Mouse (Mus musculus) intestine, postnatal 0 days (tissue): ENCODE data around the gene Kyat3. TPM values are rescaled to one million over a fixed set of nuclear protein-coding genes. Genes with fewer than 3 reads are reported as not detected.
A peak's percentile ranks its signal among the peaks of the same experiment; 100 is the strongest.

Source experiments
- ATAC-seq: fragments of 200-750 bp; cut with Nextera tagmentation; 2 replicates; pipeline ENCODE4 v1.8.0; 2017; ENCODE audit warnings: mild to moderate bottlenecking, moderate TSS enrichment, moderate library complexity
- H3K27ac ChIP-seq: fragments of 300-500 bp; sonication (generic); 2 replicates; pipeline ENCODE4 v1.5.1; 2014; ENCODE audit warnings: mild to moderate bottlenecking, low read depth, low read length, moderate library complexity
- H3K27me3 ChIP-seq: fragments of 300-500 bp; sonication (generic); replicated peaks from 2 replicates; pipeline ENCODE4 v1.6.1; 2014; ENCODE audit warnings: low read length, mixed read lengths; ENCODE audit not compliant: control insufficient read depth, insufficient read depth
- H3K36me3 ChIP-seq: fragments of 300-500 bp; sonication (generic); 2 replicates; pipeline ENCODE4 v1.6.1; 2014; ENCODE audit warnings: mild to moderate bottlenecking, moderate library complexity; ENCODE audit not compliant: control insufficient read depth, insufficient read depth
- H3K4me1 ChIP-seq: fragments of 300-500 bp; sonication (generic); replicated peaks from 2 replicates; pipeline ENCODE4 v1.6.1; 2014; ENCODE audit warnings: antibody characterized with exemption, low read length, mixed read lengths; ENCODE audit not compliant: control insufficient read depth, insufficient read depth
- H3K4me2 ChIP-seq: fragments of 300-500 bp; sonication (generic); replicated peaks from 2 replicates; pipeline ENCODE4 v1.6.1; 2014; ENCODE audit warnings: low read depth, mild to moderate bottlenecking, moderate library complexity
- H3K4me3 ChIP-seq: fragments of 300-500 bp; sonication (generic); 2 replicates; pipeline ENCODE4 v1.5.1; 2014; ENCODE audit warnings: low read depth, low read length
- H3K9ac ChIP-seq: fragments of 300-500 bp; sonication (generic); 2 replicates; pipeline ENCODE4 v1.6.1; 2014; ENCODE audit warnings: mild to moderate bottlenecking, low read depth, low read length
- H3K9me3 ChIP-seq: fragments of 300-500 bp; sonication (generic); 2 replicates; pipeline ENCODE4 v1.6.1; 2016; ENCODE audit warnings: mixed run types; ENCODE audit not compliant: control insufficient read depth
- CTCF ChIP-seq: sonication (generic); IDR thresholded peaks from 2 replicates; pipeline ENCODE4 v1.5.1; 2016; ENCODE audit warnings: low read depth, mild to moderate bottlenecking, control low read depth, antibody characterized with exemption, moderate library complexity
- WGBS: fragments of 180-500 bp; shearing (Covaris S2); extraction: QIAGEN DNeasy Blood & Tissue Kit; methylation state at CpG from one replicate; pipeline ENCODE4 v1.1.7; 2014; 5-methylcytosine and 5-hydroxymethylcytosine counted together
- polyA plus RNA-seq: library from polyadenylated mRNA; unstranded; fragments of >200 nt; fragmentation: Nextera tagmentation; extraction: Ambion mirVana; gene quantifications from 2 replicates; pipeline ENCODE4 v1.2.1, GENCODE M21; 2015

Kyat3 gene
- polyA plus RNA-seq, 1 experiment from 2014 or later = 2.0 TPM

DNA sequence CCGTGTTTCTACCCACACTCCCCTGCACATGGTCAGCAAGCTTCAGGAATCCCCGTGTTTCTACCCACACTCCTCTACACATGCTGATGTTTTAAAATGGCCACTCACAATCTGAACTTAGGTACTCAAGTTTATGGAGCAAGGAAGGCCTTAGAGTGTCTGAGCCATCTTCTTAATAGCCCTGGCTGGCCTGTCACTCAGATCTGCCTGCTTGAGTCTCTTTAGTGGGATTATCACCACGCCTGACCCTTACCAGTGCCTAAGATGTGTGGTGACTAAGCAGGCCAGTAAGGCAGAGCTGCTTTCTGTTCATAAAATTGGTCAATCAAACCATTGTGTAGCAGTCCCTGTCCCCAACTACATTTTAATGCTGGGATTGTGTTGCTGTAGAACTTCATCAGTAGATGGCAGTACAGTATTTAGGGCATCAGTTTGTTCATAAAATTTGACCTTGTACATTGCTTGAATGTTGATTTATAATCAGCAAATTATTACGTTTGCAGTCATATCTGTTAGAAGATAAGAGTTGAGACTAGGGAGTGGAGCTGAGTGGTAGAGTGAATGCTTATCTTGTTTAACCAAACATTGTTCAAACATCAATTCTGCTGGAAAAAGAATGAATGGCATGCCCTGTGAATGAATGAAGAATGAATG lies 72.8 kb downstream of the Kyat3 start:
- Histone ChIP-seq H3K9ac (no peak overlapping the region), H3K36me3 (peaks cover 21% of the 10 kb centered on the region; the same call in 1 of the 2 replicates), H3K4me1 (no peaks in the 10 kb centered on the region), H3K27ac (no peak overlapping the region), H3K9me3 (no peaks in the 10 kb centered on the region), H3K27me3 (no peaks in the 10 kb centered on the region), H3K4me3 (no peak overlapping the region), H3K4me2 (no peak overlapping the region)
- peak; percentile 74 for TF ChIP-seq CTCF
- peak; percentile 37 for ATAC-seq
- 52% methylated on average over 4 of the region's 4 CpGs for WGBS

- Histone ChIP-seq H3K27me3 (no peaks in the 10 kb centered on the region), H3K9ac (no peak overlapping the region), H3K4me2 (no peak overlapping the region), H3K9me3 (no peaks in the 10 kb centered on the region), H3K4me1 (no peaks in the 10 kb centered on the region), H3K4me3 (no peak overlapping the region), H3K36me3 (peaks cover 50% of the 10 kb centered on the region), H3K27ac (no peak overlapping the region)
- WGBS = 64% methylated on average over 3 of the region's 3 CpGs
- no peak for ATAC-seq
- no peak for TF ChIP-seq CTCF
Observed at GRCm38 (mm10) chr3:142777227-142777626, 76.4 kb downstream of the Kyat3 start.

DNA sequence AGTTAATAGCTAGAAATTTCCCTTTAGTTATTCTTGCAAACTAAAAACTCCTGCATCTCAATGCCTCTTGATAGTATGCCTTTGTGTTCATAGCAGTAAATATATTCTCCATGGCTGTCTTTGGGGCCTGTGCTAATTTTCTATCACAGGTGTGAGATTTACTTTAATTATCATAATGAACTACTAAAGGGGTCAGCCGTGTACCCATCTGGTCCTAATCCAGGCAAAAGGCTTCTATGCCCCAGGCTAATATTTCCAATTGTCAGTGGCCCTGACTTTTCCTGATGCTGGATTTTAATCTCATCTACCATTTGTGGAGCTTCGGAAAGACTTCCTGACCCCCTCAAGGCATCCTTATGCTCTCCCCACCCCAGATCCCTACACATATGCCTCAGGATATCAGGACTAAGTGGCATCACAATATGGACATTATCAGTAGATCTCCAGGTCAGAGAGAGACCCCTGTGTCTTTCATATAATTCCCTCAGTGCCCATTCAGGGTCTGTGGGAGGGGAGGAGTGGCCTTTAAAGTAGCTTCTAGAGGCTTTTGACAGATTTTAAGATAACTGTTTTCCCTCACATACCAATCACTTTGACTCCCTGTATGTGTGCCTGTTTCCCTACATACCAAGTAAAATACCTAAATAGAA lies 85.7 kb downstream of the Kyat3 start:
- ATAC-seq = no peak
- Histone ChIP-seq H3K9me3 (no peaks in the 10 kb centered on the region), H3K4me1 (no peaks in the 10 kb centered on the region), H3K36me3 (peaks cover 52% of the 10 kb centered on the region), H3K4me2 (no peak overlapping the region), H3K27me3 (no peaks in the 10 kb centered on the region), H3K27ac (no peak overlapping the region), H3K9ac (no peak overlapping the region), H3K4me3 (no peak overlapping the region)
- 82% methylated on average over 2 of the region's 2 CpGs for WGBS
- TF ChIP-seq CTCF = no peak

DNA sequence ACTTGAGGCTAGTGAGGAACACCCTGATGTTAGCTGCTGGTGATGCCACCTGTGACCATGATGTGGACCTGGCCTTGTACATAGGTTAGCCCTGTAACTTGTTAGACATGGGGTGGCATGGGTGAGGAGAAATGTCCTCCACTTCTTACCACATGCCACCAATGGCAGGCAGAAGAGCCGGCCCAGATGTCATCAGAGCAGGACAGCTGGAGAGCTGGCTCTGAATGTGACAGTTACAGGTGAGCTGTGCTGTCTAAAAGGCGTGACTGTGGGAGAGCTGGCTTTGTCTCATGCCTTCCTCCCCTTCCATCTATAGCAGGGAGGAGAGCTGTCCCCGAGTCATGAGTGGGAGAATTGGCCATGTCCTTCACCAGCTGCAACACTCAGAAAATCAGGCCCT lies 94.7 kb downstream of the Kyat3 start:
- TF ChIP-seq CTCF = no peak
- no peak for ATAC-seq
- no peak overlapping the region for H3K27ac ChIP-seq
- WGBS = 91% methylated on average over 3 of the region's 3 CpGs
- no peak overlapping the region for H3K9ac ChIP-seq
- H3K4me2 ChIP-seq = no peak overlapping the region
- H3K4me1 ChIP-seq = no peaks in the 10 kb centered on the region
- no peaks in the 10 kb centered on the region for H3K27me3 ChIP-seq
- H3K9me3 ChIP-seq = no peaks in the 10 kb centered on the region
- H3K4me3 ChIP-seq = no peak overlapping the region
- H3K36me3 ChIP-seq = peaks cover 61% of the 10 kb centered on the region

Other genes with a start within 250 kb of the Kyat3 start
- gene Gbp5, start 207.1 kb upstream of the Kyat3 start, polyA plus RNA-seq = 0.17 and 0.24 TPM in 2 replicates
- 11.4 and 12.6 TPM in 2 replicates for gene Gbp7, start 170.7 kb upstream of the Kyat3 start, polyA plus RNA-seq
- 7.3 and 7.6 TPM in 2 replicates for gene Gbp3, start 141.0 kb upstream of the Kyat3 start, polyA plus RNA-seq
- gene Gbp2b, start 106.2 kb upstream of the Kyat3 start, polyA plus RNA-seq = 0.93 and 1.0 TPM in 2 replicates
- gene Gbp2, start 80.4 kb upstream of the Kyat3 start, polyA plus RNA-seq = 4.4 and 5.0 TPM in 2 replicates
- gene Gtf2b, start 64.0 kb downstream of the Kyat3 start, polyA plus RNA-seq = 73.6 and 79.4 TPM in 2 replicates
- gene Pkn2, start 181.0 kb downstream of the Kyat3 start, polyA plus RNA-seq = 42.1 and 48.3 TPM in 2 replicates